Mouse (Mus musculus): ENCODE measurements around the gene Btbd9.

DNA sequence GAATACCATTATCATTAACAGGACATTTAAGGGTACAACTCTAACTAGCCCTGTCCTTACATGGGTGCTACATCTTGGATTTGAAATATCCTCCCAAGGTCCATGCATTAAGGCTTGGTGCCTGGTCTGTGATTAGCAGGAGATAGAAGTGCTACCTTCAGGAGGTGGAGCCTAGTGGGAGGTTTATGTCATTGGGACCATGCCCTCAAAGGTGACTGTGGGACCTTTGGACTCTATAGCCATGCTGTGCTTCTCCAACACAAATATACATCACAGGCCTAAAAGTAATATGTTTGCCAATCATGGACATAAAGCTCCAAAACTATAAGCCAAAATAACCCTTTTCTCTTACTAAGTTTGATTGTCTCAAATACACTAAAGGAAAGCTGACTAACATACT lies 7.8 kb downstream of the Btbd9 start:
- TF ChIP-seq CTCF (IDR thresholded peaks at IDR 0.05; ENCODE audit: control insufficient read depth, insufficient read depth, insufficient read length) = no peak
- no peak for TF ChIP-seq USF1 (IDR thresholded peaks at IDR 0.05; ENCODE audit: low read depth)
- no peak for TF ChIP-seq MAX (IDR thresholded peaks at IDR 0.05)
- TF ChIP-seq MYOD1 (IDR thresholded peaks at IDR 0.05; ENCODE audit: control insufficient read depth, insufficient read length, low read depth) = no peak
- no peak for TF ChIP-seq CEBPB (IDR thresholded peaks at IDR 0.05; ENCODE audit: low read depth)
- TF ChIP-seq MYOG (IDR thresholded peaks at IDR 0.05; ENCODE audit: control insufficient read depth, extremely low read depth, insufficient read length) = no peak

Data from C2C12 (cell line).